Mouse (Mus musculus): ENCODE results near the gene Slc38a4. TPM values are rescaled to one million over a fixed set of nuclear protein-coding genes. Genes with fewer than 3 reads are reported as not detected.

The Slc38a4 gene
- polyA plus RNA-seq, 1 experiment, result 0.04 TPM

GRCm38 (mm10) chr15:97075240-97075639 is 19.5 kb upstream of the Slc38a4 start:
- Histone ChIP-seq H3ac (ENCODE audit: control insufficient read depth, insufficient read length) (no peak overlapping the region), H3K36me3 (ENCODE audit: control insufficient read depth, insufficient read depth) (no peaks in the 10 kb centered on the region)
- TF ChIP-seq CEBPB (IDR thresholded peaks at IDR 0.05; ENCODE audit: insufficient read depth, poor library complexity, severe bottlenecking), result no peak
- no peak for TF ChIP-seq TCF12 (IDR thresholded peaks at IDR 0.05; ENCODE audit: insufficient read depth, poor library complexity, severe bottlenecking)
- no peak for TF ChIP-seq MYOG (IDR thresholded peaks at IDR 0.05; ENCODE audit: control insufficient read depth in 1 of 3, insufficient read depth in 1 of 3, insufficient read length in 2 of 3, low read depth in 2 of 3)
- TF ChIP-seq E2F4 (IDR thresholded peaks at IDR 0.05; ENCODE audit: insufficient read depth), result no peak
- TF ChIP-seq REST (IDR thresholded peaks at IDR 0.05; ENCODE audit: insufficient read depth, insufficient read length), result no peak
- no peak for TF ChIP-seq MYOD1 (IDR thresholded peaks at IDR 0.05; ENCODE audit: control insufficient read depth in 1 of 3, insufficient read length in 2 of 3, low read depth in 2 of 3)
- no peak for TF ChIP-seq MAX (IDR thresholded peaks at IDR 0.05; ENCODE audit: low read depth)
- TF ChIP-seq TCF3 (IDR thresholded peaks at IDR 0.05; ENCODE audit: insufficient read length, low read depth), result no peak
- no peak for TF ChIP-seq POLR2A (IDR thresholded peaks at IDR 0.05; ENCODE audit: insufficient read length, low read depth)
- no peak for TF ChIP-seq SRF (IDR thresholded peaks at IDR 0.05; ENCODE audit: control insufficient read depth, insufficient read length, low read depth)
- no peak for TF ChIP-seq POLR2AphosphoS2 (IDR thresholded peaks at IDR 0.05; ENCODE audit: insufficient read length, low read depth)
- TF ChIP-seq USF1 (IDR thresholded peaks at IDR 0.05; ENCODE audit: low read depth), result no peak

GRCm38 (mm10) chr15:97072859-97073826 is 17.4 kb upstream of the Slc38a4 start:
- Histone ChIP-seq H3K4me2 (ENCODE audit: low read depth) (no peak overlapping the region), H3K36me3 (ENCODE audit: control insufficient read depth, insufficient read depth) (no peaks in the 10 kb centered on the region), H3ac (ENCODE audit: control insufficient read depth, insufficient read length) (no peak overlapping the region), H3K4me3 (no peak overlapping the region), H3K79me2 (ENCODE audit: control insufficient read depth, insufficient read depth) (no peaks in the 10 kb centered on the region), H3K27me3 (ENCODE audit: control insufficient read depth, insufficient read depth, insufficient read length) (no peaks in the 10 kb centered on the region)
- no peak for TF ChIP-seq USF1 (IDR thresholded peaks at IDR 0.05; ENCODE audit: low read depth)
- TF ChIP-seq E2F4 (IDR thresholded peaks at IDR 0.05; ENCODE audit: insufficient read depth), result no peak
- TF ChIP-seq CEBPB (IDR thresholded peaks at IDR 0.05; ENCODE audit: insufficient read depth, poor library complexity, severe bottlenecking), result no peak
- TF ChIP-seq TCF12 (IDR thresholded peaks at IDR 0.05; ENCODE audit: insufficient read depth, poor library complexity, severe bottlenecking), result no peak
- no peak for TF ChIP-seq MYOG (IDR thresholded peaks at IDR 0.05; ENCODE audit: control insufficient read depth in 1 of 3, insufficient read depth in 1 of 3, insufficient read length in 2 of 3, low read depth in 2 of 3)
- TF ChIP-seq POLR2AphosphoS2 (IDR thresholded peaks at IDR 0.05; ENCODE audit: insufficient read length, low read depth), result no peak
- no peak for TF ChIP-seq REST (IDR thresholded peaks at IDR 0.05; ENCODE audit: insufficient read depth, insufficient read length)
- TF ChIP-seq POLR2A (IDR thresholded peaks at IDR 0.05; ENCODE audit: insufficient read length, low read depth), result no peak
- TF ChIP-seq MAX (IDR thresholded peaks at IDR 0.05; ENCODE audit: low read depth), result no peak
- no peak for TF ChIP-seq MYOD1 (IDR thresholded peaks at IDR 0.05; ENCODE audit: control insufficient read depth in 1 of 3, insufficient read length in 2 of 3, low read depth in 2 of 3)
- TF ChIP-seq SRF (IDR thresholded peaks at IDR 0.05; ENCODE audit: control insufficient read depth, insufficient read length, low read depth), result no peak
- TF ChIP-seq TCF3 (IDR thresholded peaks at IDR 0.05; ENCODE audit: insufficient read length, low read depth), result no peak

More at GRCm38 (mm10) chr15:97075240-97075639, 19.5 kb upstream of the Slc38a4 start:
- H3K79me2 ChIP-seq (ENCODE audit: control insufficient read depth, insufficient read depth), result no peaks in the 10 kb centered on the region
- H3K4me3 ChIP-seq, result no peak overlapping the region
- no peaks in the 10 kb centered on the region for H3K27me3 ChIP-seq (ENCODE audit: control insufficient read depth, insufficient read depth, insufficient read length)
- no peak overlapping the region for H3K4me2 ChIP-seq (ENCODE audit: low read depth)

GRCm38 (mm10) chr15:97067340-97068136 is 11.8 kb upstream of the Slc38a4 start:
- Histone ChIP-seq H3ac (ENCODE audit: control insufficient read depth, insufficient read length) (no peak overlapping the region), H3K27me3 (ENCODE audit: control insufficient read depth, insufficient read depth, insufficient read length) (no peaks in the 10 kb centered on the region), H3K4me2 (ENCODE audit: low read depth) (no peak overlapping the region), H3K4me3 (no peak overlapping the region), H3K36me3 (ENCODE audit: control insufficient read depth, insufficient read depth) (no peaks in the 10 kb centered on the region), H3K79me2 (ENCODE audit: control insufficient read depth, insufficient read depth) (no peaks in the 10 kb centered on the region)
- no peak for TF ChIP-seq TCF3 (IDR thresholded peaks at IDR 0.05; ENCODE audit: insufficient read length, low read depth)
- TF ChIP-seq SRF (IDR thresholded peaks at IDR 0.05; ENCODE audit: control insufficient read depth, insufficient read length, low read depth), result no peak
- TF ChIP-seq E2F4 (IDR thresholded peaks at IDR 0.05; ENCODE audit: insufficient read depth), result no peak
- TF ChIP-seq POLR2A (IDR thresholded peaks at IDR 0.05; ENCODE audit: insufficient read length, low read depth), result no peak
- no peak for TF ChIP-seq MYOD1 (IDR thresholded peaks at IDR 0.05; ENCODE audit: control insufficient read depth in 1 of 3, insufficient read length in 2 of 3, low read depth in 2 of 3)
- TF ChIP-seq POLR2AphosphoS2 (IDR thresholded peaks at IDR 0.05; ENCODE audit: insufficient read length, low read depth), result no peak
- TF ChIP-seq REST (IDR thresholded peaks at IDR 0.05; ENCODE audit: insufficient read depth, insufficient read length), result no peak
- no peak for TF ChIP-seq MAX (IDR thresholded peaks at IDR 0.05; ENCODE audit: low read depth)

- no peak overlapping the region for H3K4me3 ChIP-seq
- no peaks in the 10 kb centered on the region for H3K36me3 ChIP-seq (ENCODE audit: control insufficient read depth, insufficient read depth)
- no peak overlapping the region for H3K4me2 ChIP-seq (ENCODE audit: low read depth)
- H3ac ChIP-seq (ENCODE audit: control insufficient read depth, insufficient read length), result no peak overlapping the region
- no peaks in the 10 kb centered on the region for H3K79me2 ChIP-seq (ENCODE audit: control insufficient read depth, insufficient read depth)
- no peaks in the 10 kb centered on the region for H3K27me3 ChIP-seq (ENCODE audit: control insufficient read depth, insufficient read depth, insufficient read length)
- no peak for TF ChIP-seq USF1 (IDR thresholded peaks at IDR 0.05; ENCODE audit: low read depth)
- no peak for TF ChIP-seq REST (IDR thresholded peaks at IDR 0.05; ENCODE audit: insufficient read depth, insufficient read length)
- TF ChIP-seq TCF12 (IDR thresholded peaks at IDR 0.05; ENCODE audit: insufficient read depth, poor library complexity, severe bottlenecking), result no peak
- no peak for TF ChIP-seq E2F4 (IDR thresholded peaks at IDR 0.05; ENCODE audit: insufficient read depth)
- TF ChIP-seq MAX (IDR thresholded peaks at IDR 0.05; ENCODE audit: low read depth), result no peak
- no peak for TF ChIP-seq CEBPB (IDR thresholded peaks at IDR 0.05; ENCODE audit: insufficient read depth, poor library complexity, severe bottlenecking)
- no peak for TF ChIP-seq SRF (IDR thresholded peaks at IDR 0.05; ENCODE audit: control insufficient read depth, insufficient read length, low read depth)
- TF ChIP-seq MYOG (IDR thresholded peaks at IDR 0.05; ENCODE audit: control insufficient read depth in 1 of 3, insufficient read depth in 1 of 3, insufficient read length in 2 of 3, low read depth in 2 of 3), result no peak
- TF ChIP-seq POLR2A (IDR thresholded peaks at IDR 0.05; ENCODE audit: insufficient read length, low read depth), result no peak
- no peak for TF ChIP-seq MYOD1 (IDR thresholded peaks at IDR 0.05; ENCODE audit: control insufficient read depth in 1 of 3, insufficient read length in 2 of 3, low read depth in 2 of 3)
- TF ChIP-seq POLR2AphosphoS2 (IDR thresholded peaks at IDR 0.05; ENCODE audit: insufficient read length, low read depth), result no peak
- no peak for TF ChIP-seq TCF3 (IDR thresholded peaks at IDR 0.05; ENCODE audit: insufficient read length, low read depth)
Observed at GRCm38 (mm10) chr15:97066937-97067336, 11.2 kb upstream of the Slc38a4 start.

All from myocyte (in vitro differentiated cells).